Mouse (Mus musculus): ENCODE measurements at regions not wholly inside any gene's neighbourhood (a gene's known extent, or its start where the extent isn't known, plus 50 kb on each side); places are given as distances from the start of the nearest gene placed in this dataset. TPM values are rescaled to one million over a fixed set of nuclear protein-coding genes. Genes with fewer than 3 reads are reported as not detected.

GRCm38 (mm10) chr7:115411456-115411855 lies 627.1 kb downstream of the Sox6 start:
- Histone ChIP-seq H3K27ac (ENCODE audit: low read depth, low read length) (no peak overlapping the region), H3K27me3 (ENCODE audit: control insufficient read depth, insufficient read depth, low read length) (no peaks in the 10 kb centered on the region), H3K4me2 (no peak overlapping the region), H3K9me3 (ENCODE audit: control insufficient read depth, low read length) (no peaks in the 10 kb centered on the region), H3K4me3 (ENCODE audit: low read depth, low read length) (no peak overlapping the region), H3K9ac (ENCODE audit: low read length) (no peak overlapping the region), H3K4me1 (ENCODE audit: control insufficient read depth, insufficient read depth, low read length) (peaks cover 5% of the 10 kb centered on the region; the same call in 1 of the 2 replicates), H3K36me3 (ENCODE audit: control insufficient read depth, insufficient read depth, low read length) (no peaks in the 10 kb centered on the region)
- WGBS: 57% methylated on average over 2 of the region's 2 CpGs
- no peak for ATAC-seq (ENCODE audit: low FRiP score)
- DNase-seq (ENCODE audit: low spot score, missing footprints): no peak

- no peak overlapping the region for H3K9ac ChIP-seq (ENCODE audit: low read length)
- 24% methylated on average over 5 of the region's 5 CpGs for WGBS
- no peaks in the 10 kb centered on the region for H3K27me3 ChIP-seq (ENCODE audit: control insufficient read depth, insufficient read depth, low read length)
- DNase-seq (ENCODE audit: low spot score, missing footprints) (no peak), ATAC-seq (ENCODE audit: low FRiP score) (peak; percentile 54)
- H3K4me2 ChIP-seq: no peak overlapping the region
- H3K9me3 ChIP-seq (ENCODE audit: control insufficient read depth, low read length): no peaks in the 10 kb centered on the region
- no peak overlapping the region for H3K4me3 ChIP-seq (ENCODE audit: low read depth, low read length)
- H3K4me1 ChIP-seq (ENCODE audit: control insufficient read depth, insufficient read depth, low read length): peaks cover 5% of the 10 kb centered on the region; the same call in 1 of the 2 replicates
- no peak overlapping the region for H3K27ac ChIP-seq (ENCODE audit: low read depth, low read length)
- no peaks in the 10 kb centered on the region for H3K36me3 ChIP-seq (ENCODE audit: control insufficient read depth, insufficient read depth, low read length)
Observed at GRCm38 (mm10) chr7:115415147-115415561, 623.4 kb downstream of the Sox6 start.

Small RNA genes lying in the stretch of these regions (microRNA-seq; reads per million reads assigned to microRNA genes)
- not detected for gene Gm27684
